Mouse (Mus musculus): ENCODE data around the gene Ctnnd2. TPM values are rescaled to one million over a fixed set of nuclear protein-coding genes. Genes with fewer than 3 reads are reported as not detected.

The Ctnnd2 gene
- polyA plus RNA-seq, 1 experiment from 2014 or later: 19.9 TPM

GRCm38 (mm10) chr15:30977166-30977740 lies 804.9 kb downstream of the Ctnnd2 start:
- Histone ChIP-seq H3K4me2 (no peak overlapping the region), H3K9me3 (ENCODE audit: low read depth, low read length) (no peaks in the 10 kb centered on the region), H3K4me3 (ENCODE audit: low read depth, low read length) (no peak overlapping the region), H3K36me3 (ENCODE audit: insufficient read depth) (no peaks in the 10 kb centered on the region), H3K27ac (ENCODE audit: low read depth) (no peak overlapping the region), H3K27me3 (ENCODE audit: insufficient read depth, low read length) (no peaks in the 10 kb centered on the region), H3K9ac (no peak overlapping the region), H3K4me1 (ENCODE audit: insufficient read depth) (no peaks in the 10 kb centered on the region)
- TF ChIP-seq CTCF (IDR thresholded peaks at IDR 0.05; ENCODE audit: low read depth): no peak
- 65% methylated on average over 11 of the region's 11 CpGs for whole genome bisulfite sequencing
- DNase-seq (peak; percentile 17), ATAC-seq (ENCODE audit: insufficient read depth) (peak; percentile 21; the same call in 1 of the 2 replicates)

DNA sequence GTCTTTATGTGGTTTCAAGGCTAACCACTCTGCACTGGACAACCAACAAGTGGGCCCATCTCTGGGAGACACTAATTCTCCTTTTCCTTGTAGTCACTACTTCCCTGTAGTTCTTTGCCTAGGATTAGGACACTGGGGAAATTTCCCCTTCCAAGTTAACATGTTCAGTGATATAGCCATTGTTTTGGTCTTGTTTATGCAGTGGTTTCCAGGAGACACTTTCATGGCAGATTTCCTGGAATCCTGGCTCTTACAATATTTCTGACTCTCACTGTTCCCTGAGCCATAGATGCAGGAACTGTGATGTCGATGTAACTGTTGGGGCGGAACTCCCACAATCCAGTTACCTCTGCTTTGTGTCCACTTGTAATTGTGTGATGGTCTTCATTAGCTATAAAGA lies 814.5 kb downstream of the Ctnnd2 start:
- Histone ChIP-seq H3K36me3 (ENCODE audit: insufficient read depth) (no peaks in the 10 kb centered on the region), H3K4me2 (no peak overlapping the region), H3K4me3 (ENCODE audit: low read depth, low read length) (no peak overlapping the region), H3K9me3 (ENCODE audit: low read depth, low read length) (no peaks in the 10 kb centered on the region), H3K4me1 (ENCODE audit: insufficient read depth) (no peaks in the 10 kb centered on the region), H3K9ac (no peak overlapping the region), H3K27me3 (ENCODE audit: insufficient read depth, low read length) (no peaks in the 10 kb centered on the region), H3K27ac (ENCODE audit: low read depth) (no peak overlapping the region)
- 88% methylated on average over 2 of the region's 2 CpGs for WGBS
- no peak for DNase-seq
- ATAC-seq (ENCODE audit: insufficient read depth): no peak
- no peak for TF ChIP-seq CTCF (IDR thresholded peaks at IDR 0.05; ENCODE audit: low read depth)

DNA sequence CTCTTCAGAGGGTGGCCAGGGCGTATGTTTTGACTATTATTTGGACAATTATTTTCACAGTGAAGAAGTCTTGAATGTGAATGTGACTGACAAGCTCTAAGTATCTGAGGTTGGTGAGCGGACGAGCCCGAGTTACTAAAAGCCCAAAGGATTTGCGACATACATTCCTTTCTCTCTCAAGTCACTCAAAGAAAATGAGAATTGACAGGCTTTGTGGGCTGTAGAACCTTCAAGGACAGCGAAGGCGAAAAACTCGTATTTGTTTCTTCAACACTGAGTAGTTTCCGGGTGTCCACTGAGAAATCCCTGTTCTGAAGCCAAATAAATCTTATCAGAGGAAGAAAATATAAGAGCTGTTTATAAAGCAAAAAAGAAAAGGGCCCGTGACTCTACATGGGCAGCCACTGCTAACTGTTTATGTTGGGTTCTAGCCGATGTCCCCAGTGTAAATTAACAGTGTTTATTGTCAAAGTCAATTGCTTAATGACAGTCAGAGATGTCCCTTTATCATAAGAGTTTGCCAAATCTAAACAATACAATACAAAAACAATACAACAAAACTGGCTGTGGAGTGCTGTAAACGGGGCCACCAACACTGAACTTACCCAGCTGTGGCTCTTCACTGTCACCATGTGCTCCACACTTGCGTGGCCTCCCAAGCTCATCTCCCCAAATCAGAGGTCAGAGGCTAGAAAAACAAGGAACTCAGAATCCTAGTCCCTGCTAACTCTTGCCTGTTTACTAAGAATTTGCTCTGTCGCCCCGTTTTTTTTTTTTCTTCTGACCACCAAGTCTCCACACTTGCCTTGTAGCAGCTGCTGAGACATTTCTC lies 818.2 kb downstream of the Ctnnd2 start:
- no peaks in the 10 kb centered on the region for H3K27me3 ChIP-seq (ENCODE audit: insufficient read depth, low read length)
- ATAC-seq (ENCODE audit: insufficient read depth) (peak; percentile 95), DNase-seq (peak; percentile 93)
- 0 out of 2 replicates have a peak overlapping the region, but pooled peaks have one; percentile 12 for H3K4me2 ChIP-seq
- H3K27ac ChIP-seq (ENCODE audit: low read depth): peak overlapping the region; percentile 40; the same call in 1 of the 2 replicates
- no peaks in the 10 kb centered on the region for H3K9me3 ChIP-seq (ENCODE audit: low read depth, low read length)
- WGBS: 29% methylated on average over 15 of the region's 15 CpGs
- no peaks in the 10 kb centered on the region for H3K36me3 ChIP-seq (ENCODE audit: insufficient read depth)
- H3K4me3 ChIP-seq (ENCODE audit: low read depth, low read length): no peak overlapping the region
- TF ChIP-seq CTCF (IDR thresholded peaks at IDR 0.05; ENCODE audit: low read depth): no peak
- H3K9ac ChIP-seq: no peak overlapping the region
- no peaks in the 10 kb centered on the region for H3K4me1 ChIP-seq (ENCODE audit: insufficient read depth)

DNA sequence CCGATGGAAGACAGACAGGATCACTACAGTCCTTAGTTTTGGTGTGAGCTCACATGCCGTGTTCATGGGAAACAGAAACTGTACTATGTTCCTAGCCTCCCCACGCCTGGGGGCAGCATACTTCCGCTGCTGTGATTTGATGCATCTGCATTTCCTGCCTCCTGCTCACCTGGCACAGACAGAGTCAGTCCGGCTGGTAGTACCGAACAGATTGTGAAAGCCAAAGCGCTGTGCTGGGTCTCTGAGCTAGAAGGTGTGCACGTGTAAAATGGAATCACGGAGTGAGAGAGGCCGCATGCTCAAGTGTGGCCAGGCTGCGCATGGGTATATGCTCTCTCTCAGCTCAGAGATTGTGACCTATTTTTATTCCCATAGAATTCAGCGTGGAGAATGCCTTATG lies 820.0 kb downstream of the Ctnnd2 start:
- Histone ChIP-seq H3K4me3 (ENCODE audit: low read depth, low read length) (no peak overlapping the region), H3K36me3 (ENCODE audit: insufficient read depth) (no peaks in the 10 kb centered on the region), H3K4me2 (no peak overlapping the region), H3K9ac (no peak overlapping the region), H3K27me3 (ENCODE audit: insufficient read depth, low read length) (no peaks in the 10 kb centered on the region), H3K9me3 (ENCODE audit: low read depth, low read length) (no peaks in the 10 kb centered on the region), H3K4me1 (ENCODE audit: insufficient read depth) (no peaks in the 10 kb centered on the region), H3K27ac (ENCODE audit: low read depth) (no peak overlapping the region)
- ATAC-seq (ENCODE audit: insufficient read depth) (no peak), DNase-seq (no peak)
- WGBS: 78% methylated on average over 12 of the region's 12 CpGs
- TF ChIP-seq CTCF (IDR thresholded peaks at IDR 0.05; ENCODE audit: low read depth): no peak

GRCm38 (mm10) chr15:30992901-30993300 lies 820.5 kb downstream of the Ctnnd2 start:
- Histone ChIP-seq H3K9me3 (ENCODE audit: low read depth, low read length) (no peaks in the 10 kb centered on the region), H3K36me3 (ENCODE audit: insufficient read depth) (no peaks in the 10 kb centered on the region), H3K4me1 (ENCODE audit: insufficient read depth) (no peaks in the 10 kb centered on the region), H3K4me2 (no peak overlapping the region), H3K27me3 (ENCODE audit: insufficient read depth, low read length) (no peaks in the 10 kb centered on the region), H3K4me3 (ENCODE audit: low read depth, low read length) (no peak overlapping the region), H3K9ac (no peak overlapping the region), H3K27ac (ENCODE audit: low read depth) (no peak overlapping the region)
- TF ChIP-seq CTCF (IDR thresholded peaks at IDR 0.05; ENCODE audit: low read depth): no peak
- 88% methylated on average over 3 of the region's 3 CpGs for WGBS
- ATAC-seq (ENCODE audit: insufficient read depth) (no peak), DNase-seq (no peak)

DNA sequence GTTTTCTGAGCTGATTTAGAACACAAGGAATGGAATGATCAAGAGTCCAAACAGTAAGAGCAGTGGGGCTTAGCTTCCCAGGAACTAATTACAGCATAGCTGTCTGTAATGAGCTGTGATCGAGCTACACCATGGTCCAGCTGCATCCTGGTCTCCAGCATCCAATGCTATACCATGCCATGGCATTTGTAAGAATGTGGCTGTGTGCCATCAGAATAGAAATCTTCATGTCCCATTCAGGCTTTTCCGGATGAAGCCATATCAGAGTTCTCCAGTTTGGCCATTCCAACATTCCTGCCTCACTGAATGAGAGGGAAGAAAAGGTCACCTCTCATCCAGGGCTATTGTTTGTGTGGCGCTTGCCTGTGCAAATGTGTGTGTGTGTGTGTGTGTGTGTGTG lies 823.0 kb downstream of the Ctnnd2 start:
- no peak overlapping the region for H3K4me2 ChIP-seq
- ATAC-seq (ENCODE audit: insufficient read depth) (no peak), DNase-seq (peak; percentile 43)
- WGBS: 72% methylated on average over 3 of the region's 3 CpGs
- no peaks in the 10 kb centered on the region for H3K4me1 ChIP-seq (ENCODE audit: insufficient read depth)
- H3K27me3 ChIP-seq (ENCODE audit: insufficient read depth, low read length): no peaks in the 10 kb centered on the region
- H3K9me3 ChIP-seq (ENCODE audit: low read depth, low read length): no peaks in the 10 kb centered on the region
- no peak overlapping the region for H3K4me3 ChIP-seq (ENCODE audit: low read depth, low read length)
- TF ChIP-seq CTCF (IDR thresholded peaks at IDR 0.05; ENCODE audit: low read depth): no peak
- H3K36me3 ChIP-seq (ENCODE audit: insufficient read depth): no peaks in the 10 kb centered on the region
- no peak overlapping the region for H3K9ac ChIP-seq
- no peak overlapping the region for H3K27ac ChIP-seq (ENCODE audit: low read depth)

GRCm38 (mm10) chr15:31004468-31004867 lies 832.1 kb downstream of the Ctnnd2 start:
- H3K4me2 ChIP-seq: no peak overlapping the region
- no peaks in the 10 kb centered on the region for H3K27me3 ChIP-seq (ENCODE audit: insufficient read depth, low read length)
- no peak overlapping the region for H3K4me3 ChIP-seq (ENCODE audit: low read depth, low read length)
- TF ChIP-seq CTCF (IDR thresholded peaks at IDR 0.05; ENCODE audit: low read depth): no peak
- WGBS: 78% methylated on average over 5 of the region's 5 CpGs
- DNase-seq: no peak
- no peak for ATAC-seq (ENCODE audit: insufficient read depth)
- no peaks in the 10 kb centered on the region for H3K36me3 ChIP-seq (ENCODE audit: insufficient read depth)
- no peak overlapping the region for H3K9ac ChIP-seq
- H3K27ac ChIP-seq (ENCODE audit: low read depth): no peak overlapping the region
- H3K9me3 ChIP-seq (ENCODE audit: low read depth, low read length): no peaks in the 10 kb centered on the region
- no peaks in the 10 kb centered on the region for H3K4me1 ChIP-seq (ENCODE audit: insufficient read depth)
